Mouse (Mus musculus) CD4-positive helper T cell, adult 2 months (primary cell): ENCODE measurements around the gene E2f8.

ENCODE experiments used
- DNase-seq: peaks from one replicate; pipeline ENCODE4 v3.0.0-alpha.2; 2012; ENCODE audit warnings: low read depth, missing footprints, low spot score

The E2f8 gene

GRCm38 (mm10) chr7:48881486-48881885 is at the start of gene E2f8:
Gene E2f8, minus strand, starts transcription at chr7:48881596.
- DNase-seq = peak; percentile 70

DNA sequence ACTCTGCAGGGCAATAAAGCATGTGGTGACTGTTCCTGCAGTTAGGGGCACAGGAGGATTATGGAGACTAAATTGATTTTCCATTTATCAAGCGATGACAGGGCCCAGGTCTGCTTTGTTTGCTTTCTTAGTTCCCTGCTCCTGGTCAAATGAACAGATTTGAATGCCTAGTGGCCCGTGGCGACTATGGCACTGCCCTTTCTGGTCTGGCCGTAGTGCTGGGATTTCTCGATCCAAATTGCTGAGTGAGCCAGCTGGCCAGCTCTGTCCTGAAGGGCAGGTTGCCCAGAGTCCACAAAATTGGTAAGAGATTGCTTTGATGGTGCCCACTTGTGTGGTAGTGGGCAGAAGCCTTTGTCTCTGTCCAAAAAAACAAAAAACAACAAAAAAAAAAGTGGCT is 49.0 kb upstream of the E2f8 start:
- DNase-seq = no peak

- DNase-seq = peak; percentile 41
Observed at GRCm38 (mm10) chr7:48928364-48928763, 47.0 kb upstream of the E2f8 start.

DNA sequence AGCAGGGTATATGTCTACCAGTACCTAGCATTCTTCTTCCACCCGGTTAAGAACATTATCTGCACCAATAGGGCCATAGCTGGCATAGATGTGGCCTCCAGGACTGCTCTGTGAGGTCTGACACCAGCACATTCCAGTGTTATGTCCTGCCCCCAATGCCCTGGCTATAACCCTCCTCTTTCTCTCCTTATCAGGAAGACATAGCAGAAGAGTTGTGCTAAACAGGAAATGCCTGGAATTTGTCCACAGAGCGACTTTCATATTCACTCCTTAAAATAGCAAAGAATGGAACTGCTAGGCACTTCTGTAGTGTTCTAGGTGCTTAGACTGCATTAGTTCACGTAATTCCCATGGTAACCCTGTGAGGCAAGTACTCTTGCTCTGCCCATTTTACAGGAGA is 43.8 kb upstream of the E2f8 start:
- no peak for DNase-seq

DNA sequence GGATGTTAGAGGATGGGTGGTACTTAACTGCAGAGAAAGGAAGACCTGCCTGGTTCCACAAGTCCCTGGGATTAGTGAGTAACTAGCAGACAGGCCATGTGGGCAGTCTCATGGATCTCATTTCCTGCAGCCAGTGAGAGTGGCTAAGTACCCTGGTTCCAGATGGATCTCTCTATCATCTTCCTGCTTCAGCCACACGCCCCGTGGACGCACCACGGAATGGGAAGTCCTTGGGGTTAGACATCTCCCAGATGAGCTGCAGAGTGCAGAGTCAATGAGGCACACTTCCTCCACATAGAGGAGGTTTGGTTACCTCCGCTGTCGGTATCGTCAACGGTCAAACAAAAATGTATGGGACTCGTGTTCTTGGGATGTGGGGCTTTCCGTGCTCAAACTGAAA is 42.2 kb upstream of the E2f8 start:
- no peak for DNase-seq

DNA sequence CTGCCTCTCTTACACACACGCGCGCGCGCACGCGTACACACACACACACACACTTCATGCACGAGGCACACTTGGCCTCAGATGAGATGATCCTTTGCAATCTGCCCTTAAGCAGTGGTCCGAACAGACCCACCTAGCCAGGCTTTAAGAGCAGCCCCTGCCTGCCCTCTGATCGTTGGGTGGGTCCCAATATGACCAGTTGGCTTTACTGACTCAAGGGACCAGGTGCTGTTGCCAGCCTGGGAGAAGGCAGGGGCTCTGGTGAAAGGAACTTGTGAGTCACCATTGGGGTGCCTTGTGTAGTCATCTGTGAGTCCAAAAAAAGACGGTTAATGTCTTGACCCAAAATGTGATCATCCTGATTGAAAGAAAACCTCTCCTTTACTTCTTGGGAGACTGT is 37.0 kb upstream of the E2f8 start:
- DNase-seq = no peak

DNA sequence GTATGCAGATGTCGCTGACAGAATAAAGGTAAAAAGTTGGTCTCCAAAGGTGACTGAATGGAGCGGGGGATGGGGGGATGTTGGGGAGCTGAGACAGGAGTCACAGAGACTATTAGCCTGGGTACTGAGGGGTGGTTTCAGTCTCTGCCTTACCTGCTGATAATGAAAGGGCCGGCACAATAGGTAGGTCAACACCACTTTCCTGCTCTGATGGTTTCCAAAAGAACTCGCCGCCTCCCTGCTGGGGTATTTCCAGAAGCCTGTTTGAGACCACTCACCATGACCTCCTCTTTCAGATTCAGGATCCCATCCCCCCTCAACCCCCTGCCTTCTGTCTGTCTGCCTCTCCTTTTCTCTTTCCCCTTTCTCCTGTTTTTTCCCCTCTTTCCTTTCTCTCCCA is 36.6 kb upstream of the E2f8 start:
- no peak for DNase-seq

DNA sequence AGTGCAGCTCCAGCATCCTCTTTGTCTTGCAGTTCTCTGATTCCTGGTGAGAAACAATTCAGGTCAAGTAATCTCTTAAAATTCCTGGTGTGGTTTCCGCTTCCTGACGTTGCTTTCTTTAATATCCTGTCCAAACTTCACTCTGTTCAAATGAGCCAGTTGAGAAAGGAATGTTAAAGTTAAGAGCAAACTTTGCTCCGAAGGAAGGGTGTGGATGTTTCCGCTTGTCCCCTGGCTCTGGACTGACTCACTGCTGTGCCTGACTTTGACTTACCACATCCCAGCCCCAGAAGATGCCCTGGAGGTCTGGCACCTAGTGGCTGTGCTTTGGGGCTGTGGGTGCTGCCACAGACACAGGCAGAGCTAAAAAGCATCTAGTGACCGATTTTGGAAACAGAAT is 36.1 kb upstream of the E2f8 start:
- DNase-seq = no peak

GRCm38 (mm10) chr7:48914630-48915506 is 33.5 kb upstream of the E2f8 start:
- no peak for DNase-seq

GRCm38 (mm10) chr7:48911146-48911545 is 29.8 kb upstream of the E2f8 start:
- DNase-seq = no peak

DNA sequence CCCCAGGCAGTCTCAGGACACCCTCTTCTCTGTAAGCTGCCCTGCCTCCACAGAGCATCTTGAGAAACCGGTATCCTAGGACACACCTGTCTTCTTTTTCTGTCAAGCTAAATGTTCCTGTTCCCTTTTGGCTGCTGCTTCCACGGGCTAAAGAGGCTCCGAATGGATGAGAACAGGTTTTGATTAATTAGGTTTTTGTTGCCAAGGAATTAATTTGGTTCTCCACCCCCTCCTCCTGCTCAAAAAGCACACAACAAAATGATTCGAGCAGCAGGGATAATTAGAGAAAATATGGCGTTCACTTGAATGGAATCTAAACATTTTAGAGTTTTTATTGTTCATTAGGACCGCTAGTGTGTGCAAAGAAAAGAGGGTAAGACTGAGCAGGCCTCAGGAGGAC is 28.9 kb upstream of the E2f8 start:
- DNase-seq = no peak

DNA sequence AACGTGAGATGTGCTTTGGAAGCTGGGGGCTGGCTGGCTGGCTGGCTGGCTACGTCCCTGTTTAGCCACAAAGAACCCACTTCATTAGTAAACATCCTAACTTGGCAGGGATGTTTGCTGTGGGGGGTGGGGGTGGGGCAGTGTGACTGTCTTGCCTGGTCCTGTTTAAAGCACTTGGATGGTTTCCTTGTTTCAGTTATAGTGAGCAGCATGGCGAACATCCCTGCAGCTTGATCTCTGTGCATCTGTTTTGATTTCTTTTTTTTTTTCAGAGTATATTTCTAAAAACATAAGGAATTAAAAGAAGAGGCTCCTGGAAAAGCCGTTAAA is 27.9 kb upstream of the E2f8 start:
- no peak for DNase-seq

DNA sequence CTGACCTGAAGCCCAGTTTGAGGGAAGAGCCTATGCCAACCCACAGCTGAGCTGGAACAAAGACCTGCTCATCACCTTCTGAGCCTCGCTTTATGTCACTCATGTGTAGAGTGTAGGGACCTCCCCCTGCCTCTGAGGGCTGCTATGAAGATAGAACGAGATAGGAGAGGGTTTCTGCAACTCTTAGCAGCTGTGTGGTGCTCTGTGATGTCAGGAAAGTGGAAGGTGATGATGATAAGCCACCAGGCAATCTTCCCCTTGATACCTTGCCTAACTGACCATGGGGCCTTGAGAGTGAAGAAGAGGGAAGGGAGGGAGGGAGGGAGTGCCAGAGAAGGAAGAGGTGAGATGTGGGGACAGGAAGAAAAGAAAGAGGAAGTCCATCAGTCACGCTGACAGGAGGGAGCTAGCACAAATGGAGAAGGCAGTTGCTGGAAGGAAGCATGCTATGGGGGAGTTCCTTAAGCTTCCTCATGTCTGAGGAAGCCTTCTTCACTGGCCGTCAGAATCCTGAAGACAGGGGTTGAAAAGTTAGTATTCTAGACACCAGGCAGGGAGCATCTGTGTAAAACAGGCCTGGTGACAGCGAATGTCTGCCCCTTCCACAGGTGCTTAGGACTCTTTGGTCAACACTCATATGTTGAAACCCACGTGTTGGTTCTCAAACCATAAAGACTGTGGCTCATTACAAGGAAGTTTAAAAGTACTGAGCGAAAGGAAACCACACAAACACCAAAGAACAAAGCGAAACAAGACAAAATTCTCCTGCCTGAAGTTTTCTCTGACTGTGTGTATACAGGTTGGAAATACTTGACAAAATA is 27.3 kb upstream of the E2f8 start, which contains the start of gene Nav2:
Gene Nav2 (plus strand): TSS at position 196 of the 821 bp plus-strand sequence.
- peak; percentile 62 for DNase-seq

DNA sequence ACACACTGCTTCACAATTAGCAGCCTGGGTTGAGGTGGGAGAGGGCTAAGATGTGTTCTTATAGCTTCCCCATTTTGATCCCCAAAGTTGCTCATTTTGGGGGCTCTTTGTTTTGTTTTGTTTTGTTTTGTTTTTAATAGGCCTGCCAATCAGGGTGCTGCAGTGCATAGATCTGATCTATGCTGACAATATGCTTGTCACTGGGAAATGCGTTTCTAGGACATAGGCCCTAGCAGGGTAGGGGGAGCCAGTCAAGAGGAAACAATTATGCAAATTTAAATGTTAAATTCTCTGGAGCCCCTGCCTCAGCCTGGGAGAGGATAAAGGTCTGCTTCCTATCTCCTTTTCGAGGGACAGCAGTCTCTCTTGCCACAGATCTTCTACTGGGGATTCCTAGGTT is 21.1 kb upstream of the E2f8 start:
- no peak for DNase-seq

DNA sequence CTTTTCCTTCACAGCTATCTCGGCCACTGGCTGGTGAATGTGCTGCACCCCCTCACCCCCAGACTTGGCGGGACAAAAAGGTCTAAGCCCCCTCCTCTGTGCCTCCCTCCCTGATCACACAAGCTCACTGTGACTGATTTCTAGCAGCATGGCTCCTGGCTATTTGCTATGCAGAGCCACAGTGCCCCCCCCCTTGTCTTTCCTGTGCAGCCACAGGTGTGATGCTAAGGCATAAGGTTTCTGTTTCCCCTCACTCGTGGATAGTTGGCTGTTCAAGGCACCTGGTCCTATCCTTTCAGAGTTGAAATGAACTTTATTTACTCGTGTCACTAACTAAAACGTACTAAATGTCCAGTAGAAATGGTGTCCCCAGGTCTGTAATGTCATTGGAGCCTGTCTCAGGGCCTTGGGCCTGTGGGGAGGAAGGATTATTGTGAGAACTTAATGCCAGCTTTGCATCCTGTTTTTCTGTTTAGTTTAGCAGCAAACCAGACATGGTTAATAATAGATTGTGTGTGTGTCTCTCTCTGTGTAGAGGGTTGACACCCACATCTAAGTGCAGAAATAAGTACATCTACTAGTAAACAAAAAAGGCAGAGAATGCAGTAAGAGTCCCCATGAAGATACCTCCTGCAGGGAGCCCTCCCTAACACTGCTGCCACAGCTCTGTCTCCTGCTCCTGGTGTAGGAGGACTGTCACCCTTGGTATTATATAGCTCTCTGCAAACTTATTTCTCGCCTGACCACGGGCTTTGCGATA is 19.2 kb upstream of the E2f8 start:
- DNase-seq = no peak

- DNase-seq = peak; percentile 21
Observed at GRCm38 (mm10) chr7:48898416-48898815, 17.0 kb upstream of the E2f8 start.

DNA sequence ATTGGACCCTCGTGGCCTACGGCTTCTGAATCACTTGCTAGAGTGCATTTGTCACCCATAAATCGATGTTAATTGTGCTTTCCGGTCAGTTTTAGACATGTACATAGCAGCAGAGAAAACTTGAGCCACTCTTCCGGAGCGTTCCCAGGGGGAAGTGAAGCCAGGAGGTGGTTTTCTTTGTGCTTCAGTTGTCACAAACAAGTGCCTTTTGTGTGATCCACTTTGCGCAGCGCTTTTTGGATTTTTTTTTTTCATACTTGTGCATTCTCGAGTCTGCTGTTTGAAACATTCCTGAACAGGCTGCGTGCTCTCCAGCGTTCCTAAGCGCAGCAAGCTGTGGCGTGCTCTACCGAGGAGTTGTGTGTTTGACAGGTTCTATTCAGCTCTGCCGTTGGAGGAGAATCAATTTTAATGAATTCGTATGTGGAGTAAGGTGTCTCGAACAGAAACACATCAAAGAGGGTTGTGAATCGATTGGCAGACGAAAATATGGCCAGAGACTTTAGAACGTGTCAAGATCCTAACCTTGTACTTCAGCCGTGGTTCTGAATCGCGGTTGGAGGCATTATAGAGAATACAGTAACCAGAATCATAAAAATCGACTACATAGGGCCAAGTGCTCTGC is 16.3 kb upstream of the E2f8 start:
- no peak for DNase-seq

GRCm38 (mm10) chr7:48896051-48896450 is 14.7 kb upstream of the E2f8 start:
- DNase-seq = no peak

DNA sequence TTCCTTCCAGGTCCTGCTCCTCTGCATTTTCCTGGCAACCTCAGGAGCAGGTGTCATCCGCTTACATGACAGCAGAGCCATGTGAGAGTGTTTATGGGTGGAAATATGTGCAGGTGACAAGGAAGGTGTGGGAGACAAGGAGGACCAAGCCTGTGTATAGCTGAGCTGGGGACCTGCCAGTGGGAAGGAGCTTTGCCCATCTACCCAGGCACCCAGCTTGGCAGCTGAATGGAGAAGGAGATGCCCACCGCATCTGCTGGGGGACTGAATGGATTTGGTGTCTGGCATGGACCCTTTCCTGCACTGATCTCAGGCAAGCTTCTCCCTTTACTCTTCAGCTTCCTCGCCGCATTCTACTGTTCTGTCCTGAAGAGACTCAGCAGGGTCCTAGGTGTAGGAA is 14.1 kb upstream of the E2f8 start:
- DNase-seq = no peak

GRCm38 (mm10) chr7:48894763-48895162 is 13.4 kb upstream of the E2f8 start:
- DNase-seq = no peak

- peak; percentile 51 for DNase-seq
Observed at GRCm38 (mm10) chr7:48894152-48894551, 12.8 kb upstream of the E2f8 start.

- no peak for DNase-seq
Observed at GRCm38 (mm10) chr7:48893093-48893492, 11.7 kb upstream of the E2f8 start.
